Mouse (Mus musculus) embryonic fibroblast, embryonic 13.5 days (primary cell): ENCODE measurements around the gene Cilp2.

Source experiments
- CTCF ChIP-seq: IDR thresholded peaks from 2 replicates; pipeline ENCODE4 v1.5.1; 2011; ENCODE audit warnings: mild to moderate bottlenecking, control low read depth, low read length, moderate library complexity, borderline replicate concordance; ENCODE audit not compliant: insufficient read depth
- POLR2A ChIP-seq: IDR thresholded peaks from 2 replicates; pipeline ENCODE4 v1.6.1; 2011; ENCODE audit warnings: low read depth, mild to moderate bottlenecking, control low read depth, low read length, moderate library complexity

DNA sequence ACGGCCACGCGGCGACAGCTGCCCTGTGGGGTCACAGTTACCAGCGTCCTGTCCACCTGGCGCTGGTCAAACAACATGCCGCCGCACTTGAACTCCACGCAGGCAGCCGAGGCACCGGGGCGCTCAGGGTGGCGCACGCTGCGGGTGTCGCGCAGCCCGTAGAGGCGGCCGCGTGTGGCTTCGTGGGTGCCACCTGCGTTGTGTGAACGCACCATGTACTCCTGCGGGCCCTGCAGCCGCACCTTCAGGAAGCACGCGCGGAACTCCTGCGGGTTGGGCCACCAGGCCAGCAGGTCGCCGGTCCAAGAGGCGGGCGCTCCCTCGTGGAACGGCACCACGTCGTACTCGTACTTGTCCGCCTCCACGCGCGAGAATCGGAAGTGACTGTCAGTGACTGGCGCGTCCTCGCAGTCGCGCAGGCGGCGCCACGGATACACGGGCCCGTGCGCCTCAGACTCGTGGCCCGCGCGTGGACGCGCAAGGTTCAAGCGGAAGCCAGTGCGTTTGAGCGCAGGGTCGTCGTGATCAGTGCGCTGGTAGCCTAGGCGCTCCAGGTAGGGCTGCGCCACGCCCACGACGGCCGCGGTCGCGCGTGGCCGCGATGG is 6.1 kb downstream of the Cilp2 start:
- TF ChIP-seq POLR2A: no peak
- TF ChIP-seq CTCF: no peak
